9 mouse cellular contexts compared by ENCODE assay signal in genomic region chr6:47013535-47013934, GRCm38 (mm10).
A peak's percentile ranks its signal among the peaks of the same experiment; 100 is the strongest.
DNase-seq lines count a peak whose midpoint lies in the region; ATAC-seq and TF ChIP-seq lines count a peak whose summit lies in the region.
"Had no signal": no experiment of that assay in that cellular context is flagged by ENCODE, and none has a peak within 500 bp of the region (broad histone marks: within the 10 kb centered on the region; RNA-seq: fewer than 3 reads in every experiment).

No protein-coding gene starts in this region.

- no peak overlapping the region for H3K4me3 ChIP-seq in MEL (ENCODE audit: control insufficient read depth in 1 of 2, insufficient read depth in 1 of 2, low read depth in 2 of 2, low read length in 2 of 2)
- no peak overlapping the region for H3K4me3 ChIP-seq in forebrain, embryonic 10.5 days
- H3K4me3 ChIP-seq in hindbrain, embryonic 14.5 days (replicated peaks; ENCODE audit: low read length), result no peak overlapping the region
- H3K4me3 ChIP-seq: liver, embryonic 15.5 days had no signal

- H3K9ac ChIP-seq in MEL (ENCODE audit: control insufficient read depth, low read depth, low read length, poor library complexity, severe bottlenecking), result no peak overlapping the region
- H3K9ac ChIP-seq in hindbrain, embryonic 14.5 days, result no peak overlapping the region
- H3K9ac ChIP-seq: liver, embryonic 15.5 days had no signal

- H3K9me3 ChIP-seq in MEL (replicated peaks; ENCODE audit: insufficient read depth, low read length), result no peaks in the 10 kb centered on the region
- no peaks in the 10 kb centered on the region for H3K9me3 ChIP-seq in forebrain, embryonic 10.5 days
- no peaks in the 10 kb centered on the region for H3K9me3 ChIP-seq in hindbrain, embryonic 14.5 days (ENCODE audit: control insufficient read depth, low read length)
- H3K9me3 ChIP-seq: liver, embryonic 15.5 days had no signal

- H3K27me3 ChIP-seq in MEL (ENCODE audit: control insufficient read depth in 1 of 2, insufficient read depth in 2 of 2, low read length in 2 of 2), result no peaks in the 10 kb centered on the region
- no peaks in the 10 kb centered on the region for H3K27me3 ChIP-seq in forebrain, embryonic 10.5 days (ENCODE audit: poor library complexity, severe bottlenecking)
- no peaks in the 10 kb centered on the region for H3K27me3 ChIP-seq in hindbrain, embryonic 14.5 days (ENCODE audit: control insufficient read depth, insufficient read depth, low read length)
- H3K27me3 ChIP-seq: liver, embryonic 15.5 days had no signal

- H3K79me2 ChIP-seq in MEL (ENCODE audit: control insufficient read depth, insufficient read depth, low read length, poor library complexity), result no peaks in the 10 kb centered on the region

- no peak overlapping the region for H3K27ac ChIP-seq in MEL (ENCODE audit: control insufficient read depth, low read depth, low read length)
- no peak overlapping the region for H3K27ac ChIP-seq in forebrain, embryonic 10.5 days
- no peak overlapping the region for H3K27ac ChIP-seq in hindbrain, embryonic 14.5 days
- H3K27ac ChIP-seq: liver, embryonic 15.5 days had no signal

- peak; percentile 90 for ATAC-seq in hindbrain, embryonic 14.5 days (ENCODE audit: low FRiP score)

- DNase-seq in MEL (ENCODE audit: low read depth, low spot score), result peak; percentile 82
- peak; percentile 83 for DNase-seq in c-Kit-positive CD71-negative TER-119-negative erythroid progenitor cells, embryonic 14.5 days (ENCODE audit: low read depth)
- peak; percentile 78 for DNase-seq in forebrain, embryonic 10.5 days (ENCODE audit: extremely low spot score, low spot score)
- peak; percentile 93 for DNase-seq in hindbrain, embryonic 14.5 days (ENCODE audit: low spot score)
- DNase-seq in layer of hippocampus, postnatal 14 days (ENCODE audit: low spot score in 2 of 2), result peak; percentile 80 to 92
- DNase-seq in lung, postnatal 4 days, result peak; percentile 18 to 65
- peak; percentile 89 for DNase-seq in right cerebral cortex, postnatal 14 days
- DNase-seq in urinary bladder, postnatal 4 days (ENCODE audit: low spot score in 2 of 2), result peak; percentile 22 to 71

- WGBS in forebrain, embryonic 10.5 days, result 10% methylated on average over 4 of the region's 4 CpGs
- 6% methylated on average over 4 of the region's 4 CpGs for WGBS in hindbrain, embryonic 14.5 days

- TF ChIP-seq POLR2A in MEL (IDR thresholded peaks at IDR 0.05; ENCODE audit: control insufficient read depth in 1 of 2, insufficient read depth in 1 of 2, low read depth in 1 of 2, low read length in 2 of 2, poor library complexity in 1 of 2), result no peak

- H3K4me2 ChIP-seq in hindbrain, embryonic 14.5 days (replicated peaks), result no peak overlapping the region
- H3K4me2 ChIP-seq: liver, embryonic 15.5 days had no signal

- TF ChIP-seq EP300 in MEL (IDR thresholded peaks at IDR 0.05; ENCODE audit: low read depth in 1 of 2, low read length in 2 of 2), result no peak

- H3K4me1 ChIP-seq in MEL (ENCODE audit: control insufficient read depth in 1 of 2, insufficient read depth in 2 of 2, low read length in 2 of 2), result no peaks in the 10 kb centered on the region
- H3K4me1 ChIP-seq in forebrain, embryonic 10.5 days, result no peaks in the 10 kb centered on the region
- 0 out of 2 replicates have a peak, but pooled peaks cover 4% of the 10 kb centered on the region for H3K4me1 ChIP-seq in hindbrain, embryonic 14.5 days (replicated peaks; ENCODE audit: control insufficient read depth, insufficient read depth, low read length)
- H3K4me1 ChIP-seq: liver, embryonic 15.5 days had no signal

- TF ChIP-seq RAD21 in MEL (IDR thresholded peaks at IDR 0.05; ENCODE audit: low read depth, low read length), result peak; percentile 56

- no peaks in the 10 kb centered on the region for H3K36me3 ChIP-seq in MEL (ENCODE audit: control insufficient read depth in 1 of 2, insufficient read depth in 2 of 2, low read length in 2 of 2)
- H3K36me3 ChIP-seq in forebrain, embryonic 10.5 days (replicated peaks), result no peaks in the 10 kb centered on the region
- H3K36me3 ChIP-seq in hindbrain, embryonic 14.5 days (replicated peaks; ENCODE audit: control insufficient read depth, insufficient read depth), result no peaks in the 10 kb centered on the region
- H3K36me3 ChIP-seq: liver, embryonic 15.5 days had no signal

- TF ChIP-seq CTCF in MEL (IDR thresholded peaks at IDR 0.05 in 2 of 3, conservative IDR thresholded peaks at IDR 0.05 in 1 of 3; ENCODE audit: control insufficient read depth in 1 of 3, insufficient read depth in 1 of 3, low read depth in 2 of 3, low read length in 3 of 3, poor library complexity in 1 of 3, severe bottlenecking in 1 of 3), result peak; percentile 53 to 64 (median 58)

TF ChIP-seq in MEL, 35 proteins besides CTCF, POLR2A, EP300 and RAD21:
- TF ChIP-seq SMC3 (IDR thresholded peaks at IDR 0.05; ENCODE audit: low read depth, low read length) (peak; percentile 55; the same call in 1 of the 2 replicates), RCOR1 (IDR thresholded peaks at IDR 0.05; ENCODE audit: low read depth, low read length) (no peak), POLR2AphosphoS2 (IDR thresholded peaks at IDR 0.05; ENCODE audit: low read length) (no peak)

Comparison
In these comparisons a context has a peak if more than half of its experiments do, and no peak if none do; other contexts are left out.
1. DNase-seq: peak in every context shown above with its lines; median percentile 93 in hindbrain, embryonic 14.5 days; 89 in right cerebral cortex, postnatal 14 days; 86 in layer of hippocampus, postnatal 14 days; 83 in c-Kit-positive CD71-negative TER-119-negative erythroid progenitor cells, embryonic 14.5 days; 82 in MEL; 78 in forebrain, embryonic 10.5 days; 46 in urinary bladder, postnatal 4 days; 42 in lung, postnatal 4 days.